Mouse (Mus musculus): ENCODE results near the gene Abhd14a. TPM values are rescaled to one million over a fixed set of nuclear protein-coding genes. Genes with fewer than 3 reads are reported as not detected.

Gene Abhd14a
- polyA plus RNA-seq, 1 experiment = 34.4 TPM

DNA sequence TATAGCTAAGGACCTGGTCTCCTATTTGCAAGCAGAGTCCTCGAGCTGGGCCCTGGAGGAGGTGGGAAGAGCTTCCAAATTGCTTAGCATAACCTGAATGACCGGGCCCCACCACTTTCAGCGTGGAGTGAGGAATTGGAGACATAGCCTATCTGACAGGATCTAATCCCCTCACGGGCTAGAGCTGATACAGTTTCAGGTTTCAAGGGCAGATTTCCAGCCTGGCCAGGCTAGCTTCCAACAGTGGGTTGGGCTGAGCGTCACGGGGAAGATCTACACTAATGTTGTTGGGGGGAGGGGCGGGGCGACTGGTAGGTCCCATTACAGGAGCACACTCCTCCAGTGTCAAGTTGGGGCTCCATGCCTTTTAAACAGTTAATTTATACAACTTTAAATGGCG lies 3.2 kb upstream of the Abhd14a start:
- DNase-seq = peak; percentile 47
- Histone ChIP-seq H3K4me3 (replicated peaks; ENCODE audit: extremely low read depth, low read depth, low read length) (no peak overlapping the region), H3K4me1 (ENCODE audit: control insufficient read depth, insufficient read depth, low read length) (peaks cover 21% of the 10 kb centered on the region)
- TF ChIP-seq POLR2A (IDR thresholded peaks at IDR 0.05; ENCODE audit: borderline replicate concordance, extremely low read depth, low read depth, low read length) (no peak), CTCF (IDR thresholded peaks at IDR 0.05; ENCODE audit: insufficient read depth, low read length) (no peak)
- WGBS = 35% methylated on average over 9 of the region's 9 CpGs

DNA sequence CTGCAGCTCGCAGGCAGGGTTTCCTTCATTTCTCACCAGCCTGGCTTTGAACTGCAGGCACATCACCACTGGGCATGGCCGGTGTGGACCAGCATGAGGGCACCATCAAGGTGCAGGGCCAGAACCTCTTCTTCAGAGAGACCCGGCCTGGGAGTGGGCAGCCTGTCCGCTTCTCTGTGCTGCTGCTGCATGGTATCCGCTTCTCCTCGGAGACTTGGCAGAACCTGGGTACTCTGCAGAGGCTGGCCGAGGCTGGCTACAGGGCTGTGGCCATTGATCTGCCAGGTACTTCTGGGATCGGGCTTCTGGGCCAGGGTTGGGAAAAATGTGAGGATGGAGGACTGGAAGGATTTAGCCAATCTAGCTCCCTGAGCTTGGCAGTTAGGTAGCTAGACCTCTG lies 2.5 kb upstream of the Abhd14a start:
- Histone ChIP-seq H3K4me1 (ENCODE audit: control insufficient read depth, insufficient read depth, low read length) (peaks cover 21% of the 10 kb centered on the region), H3K4me3 (replicated peaks; ENCODE audit: extremely low read depth, low read depth, low read length) (no peak overlapping the region)
- TF ChIP-seq POLR2A (IDR thresholded peaks at IDR 0.05; ENCODE audit: borderline replicate concordance, extremely low read depth, low read depth, low read length) (no peak), CTCF (IDR thresholded peaks at IDR 0.05; ENCODE audit: insufficient read depth, low read length) (no peak)
- 82% methylated on average over 8 of the region's 8 CpGs for WGBS
- DNase-seq = no peak

DNA sequence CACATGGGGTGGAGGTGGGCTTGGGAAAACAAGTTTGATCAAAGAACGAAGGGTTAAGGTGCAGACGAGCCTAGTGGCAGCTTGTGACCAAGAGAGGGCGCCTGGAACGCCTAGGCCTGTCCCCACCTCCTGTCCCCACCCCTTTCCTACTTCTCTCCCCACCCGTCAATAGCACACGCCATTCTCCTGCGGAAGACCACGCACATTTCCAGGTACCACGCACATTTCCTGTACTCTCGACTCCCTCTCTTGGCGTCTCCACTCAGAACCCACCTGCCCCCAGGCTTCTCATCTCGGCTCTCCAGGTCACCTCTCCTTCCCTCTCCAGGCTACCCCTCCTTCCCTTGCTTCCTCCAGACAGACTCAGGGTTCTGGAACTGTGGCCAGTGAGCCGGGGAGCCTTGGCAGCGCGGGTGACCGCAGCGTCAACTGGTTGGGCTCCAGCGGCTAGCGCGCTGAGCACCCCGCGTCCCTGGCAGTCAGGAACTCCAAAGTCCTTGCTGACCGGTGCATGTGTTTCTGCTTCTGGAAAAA lies 1.1 kb upstream of the Abhd14a start:
- WGBS = under 1% methylated on average over 23 of the region's 23 CpGs
- H3K4me1 ChIP-seq (ENCODE audit: control insufficient read depth, insufficient read depth, low read length) = peaks cover 17% of the 10 kb centered on the region
- TF ChIP-seq POLR2A (IDR thresholded peaks at IDR 0.05; ENCODE audit: borderline replicate concordance, extremely low read depth, low read depth, low read length) (peak; percentile 91; the same call in 1 of the 2 replicates), CTCF (IDR thresholded peaks at IDR 0.05; ENCODE audit: insufficient read depth, low read length) (peak; percentile 81)
- DNase-seq = peak; percentile 77
- peak overlapping the region; percentile 72 for H3K4me3 ChIP-seq (replicated peaks; ENCODE audit: extremely low read depth, low read depth, low read length)

- 31% methylated on average over 9 of the region's 9 CpGs for WGBS
- DNase-seq = no peak
- TF ChIP-seq POLR2A (IDR thresholded peaks at IDR 0.05; ENCODE audit: borderline replicate concordance, extremely low read depth, low read depth, low read length) (no peak), CTCF (IDR thresholded peaks at IDR 0.05; ENCODE audit: insufficient read depth, low read length) (no peak)
- Histone ChIP-seq H3K4me1 (ENCODE audit: control insufficient read depth, insufficient read depth, low read length) (peaks cover 17% of the 10 kb centered on the region), H3K4me3 (replicated peaks; ENCODE audit: extremely low read depth, low read depth, low read length) (peak overlapping the region; percentile 72)
These were observed 473 bp upstream of the Abhd14a start for GRCm38 (mm10) chr9:106447951-106448350.

DNA sequence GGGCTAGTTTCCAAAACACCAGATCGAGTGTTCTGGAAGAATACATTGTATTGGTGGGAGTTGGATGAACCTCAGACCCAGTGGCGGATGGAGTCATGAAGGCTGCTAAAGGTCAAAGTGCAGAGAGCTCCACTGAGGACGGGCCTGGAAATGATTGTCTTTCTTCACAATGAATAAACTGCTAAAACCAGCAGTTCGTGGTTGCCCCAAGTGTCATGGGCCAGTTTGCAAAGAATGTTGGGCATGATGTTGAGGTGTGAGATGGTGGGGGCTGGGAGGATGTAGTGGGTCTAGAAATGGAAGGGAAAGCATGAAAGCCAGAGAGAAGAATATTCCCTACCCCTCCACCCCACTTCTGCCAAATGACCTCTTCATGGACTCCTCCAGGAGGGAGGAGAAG lies 2.6 kb downstream of the Abhd14a start:
- Histone ChIP-seq H3K4me3 (replicated peaks; ENCODE audit: extremely low read depth, low read depth, low read length) (no peak overlapping the region), H3K4me1 (ENCODE audit: control insufficient read depth, insufficient read depth, low read length) (peaks cover 8% of the 10 kb centered on the region)
- WGBS = 78% methylated on average over 4 of the region's 4 CpGs
- DNase-seq = no peak
- TF ChIP-seq CTCF (IDR thresholded peaks at IDR 0.05; ENCODE audit: insufficient read depth, low read length) (no peak), POLR2A (IDR thresholded peaks at IDR 0.05; ENCODE audit: borderline replicate concordance, extremely low read depth, low read depth, low read length) (no peak)

- H3K4me1 ChIP-seq (ENCODE audit: control insufficient read depth, insufficient read depth, low read length) = peaks cover under 1% of the 10 kb centered on the region; the same call in 1 of the 2 replicates
- TF ChIP-seq POLR2A (IDR thresholded peaks at IDR 0.05; ENCODE audit: borderline replicate concordance, extremely low read depth, low read depth, low read length) = no peak
- TF ChIP-seq CTCF (IDR thresholded peaks at IDR 0.05; ENCODE audit: insufficient read depth, low read length) = no peak
- H3K4me3 ChIP-seq (replicated peaks; ENCODE audit: extremely low read depth, low read depth, low read length) = no peak overlapping the region
- no peak for DNase-seq
- WGBS = 80% methylated on average over 5 of the region's 5 CpGs
These were observed 4.8 kb downstream of the Abhd14a start for GRCm38 (mm10) chr9:106442680-106443079.

- DNase-seq = no peak
- TF ChIP-seq POLR2A (IDR thresholded peaks at IDR 0.05; ENCODE audit: borderline replicate concordance, extremely low read depth, low read depth, low read length) = no peak
- no peak for TF ChIP-seq CTCF (IDR thresholded peaks at IDR 0.05; ENCODE audit: insufficient read depth, low read length)
- 0 out of 2 replicates have a peak, but pooled peaks cover 3% of the 10 kb centered on the region for H3K4me1 ChIP-seq (ENCODE audit: control insufficient read depth, insufficient read depth, low read length)
- H3K4me3 ChIP-seq (replicated peaks; ENCODE audit: extremely low read depth, low read depth, low read length) = no peak overlapping the region
- WGBS = 81% methylated on average over 9 of the region's 9 CpGs
These were observed 10.9 kb downstream of the Abhd14a start for GRCm38 (mm10) chr9:106436566-106436965.

DNA sequence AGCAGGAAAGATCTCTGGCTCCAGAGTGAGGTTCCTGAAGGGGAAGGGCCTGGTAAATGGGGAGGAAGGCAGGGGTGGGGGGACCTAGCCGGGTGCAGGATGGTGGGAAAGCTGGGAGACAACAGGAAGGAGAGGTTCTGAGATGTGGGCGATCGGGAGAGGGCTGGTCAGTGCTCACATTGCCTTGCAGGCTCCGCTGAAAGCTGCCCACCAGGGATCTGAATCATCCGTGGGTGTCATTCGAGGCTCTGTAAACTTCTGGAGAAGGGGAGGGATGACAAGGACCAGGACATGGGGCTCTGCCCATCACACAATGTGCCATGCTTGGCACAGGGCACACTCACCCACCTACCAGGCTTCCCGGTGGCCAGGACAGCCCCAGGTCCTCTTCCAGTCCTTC lies 14.1 kb downstream of the Abhd14a start:
- TF ChIP-seq POLR2A (IDR thresholded peaks at IDR 0.05; ENCODE audit: borderline replicate concordance, extremely low read depth, low read depth, low read length) = no peak
- 61% methylated on average over 7 of the region's 7 CpGs for WGBS
- Histone ChIP-seq H3K4me3 (replicated peaks; ENCODE audit: extremely low read depth, low read depth, low read length) (no peak overlapping the region), H3K4me1 (ENCODE audit: control insufficient read depth, insufficient read depth, low read length) (peaks cover 11% of the 10 kb centered on the region)
- DNase-seq = no peak

GRCm38 (mm10) chr9:106430015-106430264 lies 17.5 kb downstream of the Abhd14a start:
- no peak for TF ChIP-seq POLR2A (IDR thresholded peaks at IDR 0.05; ENCODE audit: borderline replicate concordance, extremely low read depth, low read depth, low read length)
- TF ChIP-seq CTCF (IDR thresholded peaks at IDR 0.05; ENCODE audit: insufficient read depth, low read length) = no peak
- 3% methylated on average over 4 of the region's 4 CpGs for WGBS
- H3K4me3 ChIP-seq (replicated peaks; ENCODE audit: extremely low read depth, low read depth, low read length) = peak overlapping the region; percentile 78
- no peak for DNase-seq
- peaks cover 8% of the 10 kb centered on the region for H3K4me1 ChIP-seq (ENCODE audit: control insufficient read depth, insufficient read depth, low read length)

DNA sequence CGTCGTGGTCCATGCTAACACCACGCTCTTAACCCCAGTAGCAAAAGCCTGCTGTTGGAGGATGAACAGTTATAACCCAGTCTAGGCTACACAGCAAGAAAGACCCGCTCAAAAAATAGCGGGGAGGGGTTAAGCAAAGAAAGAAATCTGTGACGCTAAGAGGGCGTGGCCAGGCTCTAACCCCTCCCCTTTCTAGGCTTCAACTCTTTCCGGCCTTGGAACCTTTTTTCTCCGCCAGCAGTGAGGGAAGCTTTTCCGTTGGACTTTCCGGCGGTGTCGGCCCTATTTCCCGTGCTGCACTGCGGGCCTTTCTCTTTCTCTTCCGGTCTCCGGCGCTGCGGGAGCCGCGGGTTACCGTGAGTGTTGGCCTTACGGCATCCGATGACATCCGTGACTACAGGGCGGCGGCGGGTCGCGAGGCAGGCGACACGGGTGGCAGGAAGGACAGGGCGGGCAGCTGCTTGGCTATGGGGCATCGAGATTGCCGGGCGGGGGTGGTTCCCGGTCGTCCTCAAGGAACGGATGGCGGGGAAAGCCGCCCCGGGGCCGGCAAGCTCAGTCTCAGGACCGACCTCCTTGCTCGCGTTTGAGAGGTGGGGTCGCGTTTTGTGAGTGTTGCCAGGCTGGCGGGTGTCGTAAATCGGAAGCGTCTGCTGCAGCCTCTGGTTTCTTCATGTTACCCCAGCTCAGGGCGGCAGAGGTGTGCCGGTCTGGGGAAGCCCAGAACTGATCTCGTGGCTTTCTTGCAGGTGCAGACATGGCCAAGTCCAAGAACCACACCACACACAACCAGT lies 18.1 kb downstream of the Abhd14a start, which contains the start of gene Rpl29:
Gene Rpl29 (plus strand): TSS at position 234 of the 794 bp plus-strand sequence.
- DNase-seq = peak; percentile 97
- H3K4me3 ChIP-seq (replicated peaks; ENCODE audit: extremely low read depth, low read depth, low read length) = peak within 1 kb of the TSS; percentile 85
- peak; percentile 80 for TF ChIP-seq POLR2A (IDR thresholded peaks at IDR 0.05; ENCODE audit: borderline replicate concordance, extremely low read depth, low read depth, low read length)
- TF ChIP-seq CTCF (IDR thresholded peaks at IDR 0.05; ENCODE audit: insufficient read depth, low read length) = no peak
- peaks cover 8% of the 10 kb centered on the region for H3K4me1 ChIP-seq (ENCODE audit: control insufficient read depth, insufficient read depth, low read length)
- under 1% methylated on average over 55 of the region's 55 CpGs for WGBS
